Mouse (Mus musculus) brain, embryonic 18.5 days (tissue): ENCODE results near the gene Pnn.
"Not testable (repeated sequence)": the region's sequence is repeated elsewhere in the genome, so short reads cannot be mapped to it uniquely, and the experiment has no call there.

Experiments used
- DNase-seq: peaks from one replicate; pipeline ENCODE4 v3.0.0-alpha.2; 2012; ENCODE audit warnings: low read depth, low spot score

The Pnn gene

DNA sequence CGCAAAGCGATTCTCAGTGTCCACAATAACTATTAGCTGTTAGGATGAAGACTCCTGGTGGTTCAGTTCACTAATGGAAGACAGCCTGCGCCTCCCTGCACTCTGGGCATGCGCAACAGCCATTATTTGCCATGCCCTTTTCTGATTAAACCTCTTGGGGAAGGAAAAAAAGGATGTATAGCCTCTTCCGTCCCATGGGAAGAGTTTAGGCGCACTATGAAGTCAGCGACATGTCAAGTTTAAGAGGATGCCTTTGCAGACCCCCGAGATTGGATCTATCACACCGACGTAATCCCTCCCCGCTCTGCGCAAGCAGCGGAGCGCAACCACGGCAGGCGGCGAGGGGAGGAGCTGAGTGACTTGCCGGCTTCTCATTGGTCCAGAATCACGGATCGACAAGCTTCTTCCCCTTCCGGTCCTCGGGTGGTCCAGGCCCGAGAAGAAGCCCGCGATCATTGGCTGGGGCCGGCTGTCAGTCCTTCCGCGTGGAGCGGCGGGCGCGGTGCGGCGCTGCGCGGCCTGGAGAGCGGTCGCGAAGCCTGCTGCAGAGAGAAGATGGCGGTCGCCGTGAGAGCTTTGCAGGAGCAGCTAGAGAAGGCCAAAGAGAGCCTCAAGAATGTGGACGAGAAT lies at the start of gene Pnn:
TSS of gene Pnn (plus strand) at position 437 of the 630 bp plus-strand sequence.
- DNase-seq: peak; percentile 97

GRCm38 (mm10) chr12:59017970-59018369 lies 48.7 kb upstream of the Pnn start:
- DNase-seq: no peak

- no peak for DNase-seq
Measured at GRCm38 (mm10) chr12:59019891-59020290, 46.8 kb upstream of the Pnn start.

- DNase-seq: no peak
Measured at GRCm38 (mm10) chr12:59021306-59021705, 45.4 kb upstream of the Pnn start.

DNA sequence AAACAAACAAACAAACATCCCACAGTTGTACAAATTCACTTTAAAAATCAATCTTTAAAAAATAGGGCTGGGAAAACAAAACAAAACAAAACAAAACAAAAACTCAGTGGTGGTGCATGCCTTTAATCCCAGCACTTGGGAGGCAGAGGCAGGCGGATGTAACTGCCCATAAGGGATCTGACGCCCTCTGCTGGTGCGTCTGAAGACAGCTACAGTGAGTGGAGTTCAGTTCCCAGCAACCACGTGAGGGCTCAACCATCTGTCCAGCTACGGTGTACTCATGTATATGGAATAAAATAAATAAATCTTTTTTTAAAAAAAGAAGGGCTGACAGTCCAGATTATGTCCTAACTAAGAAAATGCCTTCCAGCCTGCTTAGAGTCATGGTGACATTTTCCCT lies 34.6 kb upstream of the Pnn start:
- no peak for DNase-seq

DNA sequence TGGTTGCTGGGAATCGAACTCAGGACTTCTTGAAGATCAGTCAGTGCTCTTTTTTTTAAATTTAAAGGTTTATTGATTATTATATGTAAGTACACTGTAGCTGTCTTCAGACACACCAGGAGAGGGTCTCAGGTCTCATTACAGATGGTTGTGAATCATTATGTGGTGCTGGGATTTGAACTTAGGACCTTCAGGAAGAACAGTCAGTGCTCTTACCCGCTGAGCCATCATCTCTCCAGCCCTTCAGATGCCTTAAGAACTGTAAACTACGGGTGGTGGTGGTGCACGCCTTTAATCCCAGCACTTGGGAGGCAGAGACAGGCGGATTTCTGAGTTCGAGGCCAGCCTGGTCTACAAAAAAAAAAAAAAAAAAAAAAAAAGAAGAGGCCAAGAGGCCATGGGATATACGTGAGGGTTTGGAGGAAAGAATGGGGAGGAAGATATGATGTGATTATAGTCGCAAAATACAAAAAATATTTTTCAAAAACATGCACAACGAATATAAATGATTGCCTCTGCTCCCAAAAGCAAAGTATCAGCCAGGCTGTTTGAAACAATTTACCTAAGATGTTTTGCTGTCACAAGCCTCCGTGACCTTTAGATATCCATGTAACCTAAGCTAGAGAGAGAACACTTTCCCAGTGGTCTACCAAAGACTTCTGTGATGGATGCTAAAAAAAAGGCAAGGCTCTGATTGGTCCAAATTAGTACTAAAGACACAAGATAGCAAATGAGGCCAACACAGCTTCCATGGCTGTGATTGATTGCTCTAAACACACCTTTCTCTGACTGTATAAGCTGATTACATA lies 27.3 kb upstream of the Pnn start:
- no peak for DNase-seq

DNA sequence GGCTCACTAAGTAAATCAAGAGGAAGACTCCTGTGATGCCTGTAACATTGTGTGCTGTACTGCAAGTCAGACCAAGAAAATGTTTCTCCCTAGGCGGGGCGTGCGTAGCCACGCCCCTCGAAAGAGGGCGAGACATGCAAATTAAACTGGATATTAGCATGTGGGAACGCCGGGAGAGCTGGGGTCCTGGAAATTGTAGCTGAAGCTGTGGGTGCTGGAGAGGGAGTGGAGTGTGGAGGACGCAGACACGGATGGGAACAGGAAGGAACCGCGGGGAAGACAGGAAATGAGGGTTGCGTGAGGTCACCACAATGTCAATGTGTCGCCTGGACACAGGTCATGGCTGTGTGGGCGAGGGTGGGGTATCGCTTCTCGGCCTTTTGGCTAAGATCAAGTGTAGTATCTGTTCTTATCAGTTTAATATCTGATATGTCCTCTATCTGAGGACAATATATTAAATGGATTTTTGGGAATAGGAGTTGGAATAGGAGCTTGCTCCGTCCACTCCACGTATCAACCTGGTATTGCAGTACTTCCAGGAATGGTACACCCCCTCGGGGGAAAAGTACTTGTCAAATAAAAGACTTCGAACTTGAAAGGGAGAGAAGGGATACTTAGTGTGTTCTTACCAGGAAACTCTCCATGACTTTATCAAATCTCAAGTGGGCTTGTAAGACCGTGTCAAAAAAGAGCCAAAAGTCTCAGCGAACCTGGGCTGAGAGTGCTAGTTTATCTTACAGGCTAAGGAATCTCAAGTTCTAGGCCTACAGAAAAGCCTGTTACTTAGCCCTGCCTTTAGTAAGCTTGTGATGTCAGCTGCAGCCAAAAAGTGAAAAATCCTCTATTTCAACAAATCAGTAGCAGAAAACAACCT lies 26.5 kb upstream of the Pnn start:
- no peak for DNase-seq

- no peak for DNase-seq
Measured at GRCm38 (mm10) chr12:59040851-59041250, 25.8 kb upstream of the Pnn start.

DNA sequence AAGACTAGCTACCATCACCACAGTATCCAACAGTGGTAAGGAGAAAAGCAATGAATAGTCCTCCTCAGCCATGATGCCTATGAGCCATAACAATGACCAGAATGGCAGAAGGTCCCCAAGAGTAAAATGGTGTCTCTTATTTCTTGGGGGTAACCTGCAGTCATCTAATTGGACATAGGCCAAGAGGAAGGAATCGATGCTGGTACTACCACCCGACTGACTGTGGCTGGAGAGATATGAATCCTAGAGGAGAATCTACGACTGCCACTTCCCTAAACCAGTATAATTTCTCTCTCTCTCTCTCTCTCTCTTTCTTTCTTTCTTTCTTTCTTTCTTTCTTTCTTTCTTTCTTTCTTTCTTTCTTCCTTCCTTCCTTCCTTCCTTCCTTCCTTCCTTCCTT lies 14.2 kb upstream of the Pnn start:
- DNase-seq: no peak

DNA sequence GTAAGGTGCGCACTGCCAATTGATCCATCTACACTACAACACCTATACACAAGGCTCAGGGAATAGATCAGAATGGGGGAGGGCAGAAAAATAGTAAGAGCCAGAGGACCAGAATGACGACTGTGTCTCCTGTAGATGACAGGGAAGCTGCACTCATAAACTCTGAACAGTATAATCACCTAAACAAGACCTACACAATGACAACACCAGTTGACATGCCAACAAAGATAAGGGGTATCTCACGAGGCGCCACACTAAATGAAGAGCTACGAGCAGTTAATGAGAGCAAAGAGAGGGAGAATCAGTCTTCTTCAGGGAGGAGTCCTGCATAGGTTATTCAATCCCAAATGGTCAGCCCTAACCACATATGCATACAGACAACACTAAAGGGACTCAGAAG lies 13.5 kb upstream of the Pnn start:
- no peak for DNase-seq

DNA sequence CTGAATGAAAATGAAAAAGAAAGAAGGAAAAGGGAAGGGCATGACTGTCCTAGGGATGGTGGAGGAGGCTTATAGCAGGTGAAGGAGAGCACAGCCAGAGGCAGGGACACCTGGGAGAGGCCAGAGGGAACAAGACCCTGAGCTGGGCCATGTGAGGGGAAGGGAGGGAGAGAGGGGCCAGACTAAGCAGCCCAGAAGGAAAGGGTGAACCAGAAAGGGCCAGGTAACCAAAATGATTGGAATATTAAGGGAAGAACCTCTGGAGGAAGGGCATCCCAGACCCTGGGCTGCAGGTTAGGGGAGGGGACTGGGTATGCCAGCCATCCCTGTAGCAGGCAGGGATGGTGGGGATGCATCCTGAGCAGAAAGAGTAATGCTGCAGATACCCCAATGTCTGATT lies 12.7 kb upstream of the Pnn start:
- no peak for DNase-seq

DNA sequence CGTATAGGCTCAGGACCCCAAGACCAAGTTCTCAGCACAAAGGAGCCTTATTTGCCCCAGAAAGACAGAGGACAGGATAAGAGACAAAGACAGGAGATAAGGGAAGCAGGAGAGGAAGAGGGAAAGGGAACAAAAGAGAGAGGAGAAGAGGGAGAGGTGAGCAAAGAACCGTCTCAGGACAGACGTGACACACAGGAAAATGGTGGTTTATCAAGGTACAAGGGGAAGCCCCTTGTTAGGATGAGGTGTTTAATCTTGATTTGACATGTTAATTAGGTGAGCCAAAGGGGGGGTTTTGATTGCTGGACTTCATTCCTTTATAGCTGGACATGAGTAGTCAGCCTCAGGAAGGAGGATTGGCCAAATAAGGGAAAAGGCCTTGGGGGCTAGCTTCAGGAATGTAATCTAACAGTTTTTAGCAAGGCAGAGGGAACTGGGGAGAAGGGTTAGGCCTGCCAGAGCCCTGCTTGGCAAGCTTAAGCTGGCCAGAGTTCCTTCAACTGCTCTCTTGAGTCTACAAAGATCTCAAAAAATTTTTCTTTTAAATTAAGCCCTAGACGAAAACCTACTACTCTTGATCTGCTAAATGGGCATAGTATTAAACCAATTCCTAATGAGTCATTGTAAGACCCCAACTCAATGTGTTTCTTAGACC lies 11.4 kb upstream of the Pnn start:
- no peak for DNase-seq

GRCm38 (mm10) chr12:59056222-59056621 lies 10.5 kb upstream of the Pnn start:
- DNase-seq: no peak

DNA sequence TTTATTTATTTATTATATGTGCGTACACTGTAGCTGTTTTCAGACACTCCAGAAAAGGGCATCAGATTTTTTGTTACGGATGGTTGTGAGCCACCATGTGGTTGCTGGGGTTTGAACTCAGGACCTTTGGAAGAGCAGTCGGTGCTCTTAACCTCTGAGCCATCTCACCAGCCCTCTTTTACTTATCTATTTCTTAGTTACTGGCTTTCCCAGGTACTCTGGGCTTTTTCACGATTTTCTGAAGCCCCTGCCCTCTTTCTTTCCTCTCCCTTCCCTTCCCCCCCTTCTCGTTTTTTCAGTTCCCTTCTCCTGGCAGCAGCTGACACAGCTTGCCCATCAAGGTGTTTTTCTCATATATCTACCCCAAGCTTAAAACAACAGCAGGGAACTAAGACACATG lies 8.4 kb upstream of the Pnn start:
- not testable (repeated sequence) for DNase-seq

DNA sequence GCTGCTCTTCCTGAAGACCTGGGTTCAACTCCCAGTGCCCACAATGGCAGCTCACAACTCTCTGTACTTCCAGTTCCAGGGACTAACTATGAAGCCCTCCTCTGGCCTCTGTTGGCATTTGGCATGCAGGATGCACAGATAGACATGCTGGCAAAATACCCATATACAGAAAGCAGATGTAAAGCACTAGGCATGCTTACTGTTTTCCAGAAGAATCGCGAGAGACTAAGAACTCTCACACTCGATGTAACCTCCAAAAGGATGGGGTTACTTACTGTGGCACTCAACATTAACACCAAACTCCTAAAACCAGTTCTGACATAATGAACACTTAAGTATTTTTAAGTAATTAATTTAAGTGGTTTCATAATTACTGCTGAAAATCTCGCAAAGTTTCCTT lies 6.4 kb upstream of the Pnn start:
- no peak for DNase-seq

- DNase-seq: peak; percentile 52
Measured at GRCm38 (mm10) chr12:59060993-59061595, 5.6 kb upstream of the Pnn start, which contains the start of gene Trappc6b. Gene Trappc6b (minus strand): TSS chr12:59061472.

GRCm38 (mm10) chr12:59064837-59065236 lies 1.8 kb upstream of the Pnn start:
- DNase-seq: no peak

DNA sequence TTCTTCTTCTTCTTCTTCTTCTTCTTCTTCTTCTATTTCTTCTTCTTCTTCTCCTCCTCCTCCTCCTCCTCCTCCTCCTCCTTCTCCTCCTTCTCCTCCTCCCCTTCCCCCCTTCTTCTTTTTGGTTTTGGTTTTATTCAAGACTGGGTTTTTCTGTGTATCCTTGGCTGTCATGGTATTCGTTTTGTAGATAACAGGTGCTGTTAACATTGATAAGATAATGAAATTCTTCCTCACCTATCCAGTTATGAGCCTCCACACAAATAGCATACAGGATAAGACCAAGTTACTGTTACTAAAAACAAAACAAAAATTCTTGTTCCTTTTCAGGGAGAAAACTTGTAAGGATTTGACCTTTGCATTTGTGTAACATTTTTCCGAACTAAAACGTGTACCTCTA lies 908 bp upstream of the Pnn start:
- DNase-seq: no peak

- no peak for DNase-seq
Measured at GRCm38 (mm10) chr12:59067095-59067494, 411 bp downstream of the Pnn start.

DNA sequence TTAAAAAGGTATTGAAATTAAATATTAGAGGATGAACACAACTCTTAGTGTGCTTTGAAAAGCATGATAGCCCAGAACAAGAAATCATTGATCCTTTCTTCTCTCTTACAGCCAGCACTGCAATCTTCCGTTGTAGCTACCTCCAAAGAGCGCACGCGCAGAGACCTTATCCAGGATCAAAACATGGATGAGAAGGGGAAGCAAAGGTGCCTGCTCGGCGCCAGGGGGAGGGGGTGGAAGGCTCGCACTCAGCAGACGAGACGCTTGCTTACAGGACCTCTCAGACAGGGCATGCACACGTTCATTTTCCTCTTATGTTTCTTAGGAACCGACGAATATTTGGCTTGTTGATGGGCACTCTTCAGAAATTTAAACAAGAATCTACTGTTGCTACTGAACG lies 2.1 kb downstream of the Pnn start:
- DNase-seq: no peak

DNA sequence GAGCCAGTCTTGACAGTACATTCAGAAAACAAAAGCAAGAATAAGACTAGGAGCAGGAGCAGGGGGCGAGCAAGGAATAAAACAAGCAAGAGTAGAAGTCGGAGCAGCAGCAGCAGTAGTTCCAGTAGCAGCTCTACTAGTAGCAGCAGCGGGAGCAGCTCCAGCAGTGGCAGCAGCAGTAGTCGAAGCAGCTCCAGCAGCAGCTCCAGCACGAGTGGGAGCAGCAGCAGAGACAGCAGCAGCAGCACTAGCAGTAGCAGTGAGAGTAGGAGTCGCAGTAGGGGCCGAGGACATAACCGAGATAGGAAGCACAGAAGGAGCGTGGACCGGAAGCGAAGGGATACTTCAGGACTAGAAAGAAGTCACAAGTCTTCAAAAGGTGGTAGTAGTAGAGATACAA lies 5.6 kb downstream of the Pnn start:
- DNase-seq: no peak
